Mouse (Mus musculus): ENCODE measurements around the gene Ahcy. TPM values are rescaled to one million over a fixed set of nuclear protein-coding genes. Genes with fewer than 3 reads are reported as not detected.

Ahcy gene
- 10 to 100 TPM; 16.5 to 18.1 TPM for total RNA-seq (2023)

GRCm38 (mm10) chr2:155073978-155074765, at the start of gene Ahcy:
Gene Ahcy, minus strand, starts transcription at chr2:155074497.

GRCm38 (mm10) chr2:155018251-155018755, 56.0 kb downstream of the Ahcy start, which contains the start of gene Gm14226:
Gene Gm14226, plus strand, starts transcription at chr2:155018266.

Other genes starting within 250 kb of the Ahcy start
- 10 to 100 TPM; 39.8 to 42.1 TPM for gene Eif2s2, start 181.6 kb downstream of the Ahcy start, total RNA-seq (2023)
- gene Gm14226, start 56.2 kb downstream of the Ahcy start, total RNA-seq (2023): under 1 TPM in 1 of 2 experiments, not detected in 1; 0.11 TPM
- gene Itch, start 59.0 kb upstream of the Ahcy start, total RNA-seq (2023): 10 to 100 TPM; 71.6 to 81.8 TPM
- gene Dynlrb1, start 162.0 kb upstream of the Ahcy start, total RNA-seq (2023): 100 to 1,000 TPM in 1 of 2 experiments, 10 to 100 TPM in 1; 86.7 to 109 TPM
- 10 to 100 TPM; 37.8 to 44.7 TPM for gene Map1lc3a, start 201.8 kb upstream of the Ahcy start, total RNA-seq (2023)